Mouse (Mus musculus) right cerebral cortex, postnatal 36 days (tissue): ENCODE measurements around the gene Sept10.
A peak's percentile ranks its signal among the peaks of the same experiment; 100 is the strongest.

Experiments
- DNase-seq, 2 experiments: peaks; one replicate each; pipeline ENCODE4 v3.0.0; 2022; ENCODE audit warnings: low spot score in 2 of 2, mixed read lengths in 1 of 2

Sept10 gene

GRCm38 (mm10) chr10:59221473-59222270, at the start of gene Sept10, which contains the start of gene Sowahc:
Gene Sept10 (minus strand): TSS chr10:59221847.
Gene Sowahc (plus strand): TSS chr10:59221953.
- peak; percentile 93 for DNase-seq

- no peak for DNase-seq
Observed at GRCm38 (mm10) chr10:59268754-59269153, 47.1 kb upstream of the Sept10 start.

- DNase-seq, result no peak
Observed at GRCm38 (mm10) chr10:59268109-59268508, 46.5 kb upstream of the Sept10 start.

- no peak for DNase-seq
Observed at GRCm38 (mm10) chr10:59267275-59267674, 45.6 kb upstream of the Sept10 start.

GRCm38 (mm10) chr10:59266097-59266496, 44.5 kb upstream of the Sept10 start:
- DNase-seq, result no peak

- no peak for DNase-seq
Observed at GRCm38 (mm10) chr10:59265674-59266073, 44.0 kb upstream of the Sept10 start.

GRCm38 (mm10) chr10:59265067-59265466, 43.4 kb upstream of the Sept10 start:
- no peak for DNase-seq

GRCm38 (mm10) chr10:59262979-59263378, 41.3 kb upstream of the Sept10 start:
- DNase-seq, result no peak

- DNase-seq, result no peak
Observed at GRCm38 (mm10) chr10:59262021-59262420, 40.4 kb upstream of the Sept10 start.

GRCm38 (mm10) chr10:59261603-59262002, 40.0 kb upstream of the Sept10 start:
- DNase-seq, result no peak

GRCm38 (mm10) chr10:59259572-59259971, 37.9 kb upstream of the Sept10 start:
- no peak for DNase-seq

GRCm38 (mm10) chr10:59256533-59256932, 34.9 kb upstream of the Sept10 start:
- DNase-seq, result no peak

GRCm38 (mm10) chr10:59253541-59254079, 32.0 kb upstream of the Sept10 start:
- DNase-seq, result no peak

- no peak for DNase-seq
Observed at GRCm38 (mm10) chr10:59252396-59252795, 30.7 kb upstream of the Sept10 start.

- DNase-seq, result no peak
Observed at GRCm38 (mm10) chr10:59251980-59252379, 30.3 kb upstream of the Sept10 start.

- DNase-seq, result no peak
Observed at GRCm38 (mm10) chr10:59250679-59251078, 29.0 kb upstream of the Sept10 start.

- DNase-seq, result no peak
Observed at GRCm38 (mm10) chr10:59249531-59249930, 27.9 kb upstream of the Sept10 start.

GRCm38 (mm10) chr10:59241141-59241541, 19.5 kb upstream of the Sept10 start:
- DNase-seq, result no peak

- no peak for DNase-seq
Observed at GRCm38 (mm10) chr10:59237757-59238156, 16.1 kb upstream of the Sept10 start.

GRCm38 (mm10) chr10:59236486-59236885, 14.8 kb upstream of the Sept10 start:
- DNase-seq, result no peak

GRCm38 (mm10) chr10:59235847-59236246, 14.2 kb upstream of the Sept10 start:
- no peak for DNase-seq

- no peak for DNase-seq
Observed at GRCm38 (mm10) chr10:59235227-59235626, 13.6 kb upstream of the Sept10 start.

GRCm38 (mm10) chr10:59229205-59229820, 7.7 kb upstream of the Sept10 start:
- no peak for DNase-seq
